Mouse (Mus musculus) heart, postnatal 0 days (tissue): ENCODE measurements at regions not wholly inside any gene's neighbourhood (a gene's known extent, or its start where the extent isn't known, plus 50 kb on each side); places are given as distances from the start of the nearest gene placed in this dataset.

ENCODE experiments used
- CTCF ChIP-seq: IDR thresholded peaks from 2 replicates; pipeline ENCODE4 v1.5.1; 2016; ENCODE audit warnings: antibody characterized with exemption, control low read depth, low read depth
- EP300 ChIP-seq: IDR thresholded peaks from 2 replicates; pipeline ENCODE4 v1.6.1; 2016; ENCODE audit warnings: antibody characterized with exemption, low read depth

- TF ChIP-seq EP300, result no peak
- no peak for TF ChIP-seq CTCF
Measured at GRCm38 (mm10) chrX:11678086-11678485, 350.5 kb downstream of the H2al1j start.
